Mouse (Mus musculus): ENCODE measurements around the gene Hdac5. TPM values are rescaled to one million over a fixed set of nuclear protein-coding genes. Genes with fewer than 3 reads are reported as not detected.

The Hdac5 gene
- polyA plus RNA-seq, 1 experiment, result 102 TPM

DNA sequence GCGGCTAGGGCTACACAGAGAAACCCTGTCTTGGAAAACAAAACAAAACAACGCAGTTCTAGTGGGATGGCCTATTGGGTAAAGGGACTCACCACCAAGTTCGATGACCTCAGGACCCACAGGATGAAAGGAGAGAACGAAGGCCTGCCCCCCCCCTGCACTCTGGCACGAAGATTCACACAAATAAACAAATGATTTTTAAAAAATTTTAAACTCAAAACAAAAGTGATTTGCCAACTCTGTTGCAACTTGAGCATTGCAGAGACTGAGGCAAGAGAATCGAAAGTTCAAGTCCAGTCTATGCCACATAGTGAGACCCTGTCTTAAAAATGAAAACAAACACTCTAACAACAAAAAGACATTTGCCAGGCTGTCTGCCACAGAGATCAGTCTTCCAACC, 10.7 kb upstream of the Hdac5 start:
- Histone ChIP-seq H3K4me3 (ENCODE audit: low read depth, low read length) (no peak overlapping the region), H3K36me3 (ENCODE audit: control insufficient read depth, insufficient read depth, low read length) (no peaks in the 10 kb centered on the region), H3K4me1 (ENCODE audit: control insufficient read depth, insufficient read depth, insufficient read length, low read length) (peaks cover 6% of the 10 kb centered on the region; the same call in 1 of the 2 replicates), H3K27me3 (ENCODE audit: control insufficient read depth, insufficient read depth, low read length) (no peaks in the 10 kb centered on the region), H3K27ac (ENCODE audit: insufficient read depth, low read depth, low read length) (no peak overlapping the region)
- WGBS, result 79% methylated on average over 6 of the region's 6 CpGs
- TF ChIP-seq POLR2A (IDR thresholded peaks at IDR 0.05; ENCODE audit: low read depth, low read length) (no peak), CTCF (IDR thresholded peaks at IDR 0.05; ENCODE audit: extremely low read depth, insufficient read length, insufficient replicate concordance, low read depth, low read length) (no peak)

DNA sequence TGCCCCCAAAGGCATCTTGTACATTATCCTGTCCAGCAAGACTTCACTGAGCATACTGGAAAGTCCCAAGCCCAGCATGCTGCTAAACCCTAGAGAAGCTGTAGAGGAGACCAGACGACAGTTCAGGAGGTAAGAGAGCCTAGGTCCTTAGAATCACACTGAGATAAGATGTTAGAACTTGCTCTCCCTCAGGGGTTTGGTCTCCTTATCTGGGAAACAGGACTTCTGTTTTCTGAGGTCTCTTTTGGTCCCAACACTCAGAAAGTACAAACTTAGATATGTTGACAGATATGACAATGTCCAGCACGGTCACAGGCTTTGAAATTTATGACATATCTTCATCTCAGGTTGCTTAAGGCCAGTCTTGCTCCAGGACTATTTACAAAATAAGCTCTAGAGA, 6.1 kb upstream of the Hdac5 start:
- 57% methylated on average over 2 of the region's 2 CpGs for WGBS
- no peak for TF ChIP-seq CTCF (IDR thresholded peaks at IDR 0.05; ENCODE audit: extremely low read depth, insufficient read length, insufficient replicate concordance, low read depth, low read length)
- TF ChIP-seq POLR2A (IDR thresholded peaks at IDR 0.05; ENCODE audit: low read depth, low read length), result no peak

GRCm38 (mm10) chr11:102229331-102229953, 524 bp downstream of the Hdac5 start:
- Histone ChIP-seq H3K4me1 (ENCODE audit: control insufficient read depth, insufficient read depth, insufficient read length, low read length) (peaks cover 10% of the 10 kb centered on the region; the same call in 1 of the 2 replicates), H3K36me3 (ENCODE audit: control insufficient read depth, insufficient read depth, low read length) (no peaks in the 10 kb centered on the region), H3K27ac (ENCODE audit: insufficient read depth, low read depth, low read length) (0 out of 2 replicates have a peak overlapping the region, but pooled peaks have one; percentile 9), H3K27me3 (ENCODE audit: control insufficient read depth, insufficient read depth, low read length) (no peaks in the 10 kb centered on the region), H3K4me3 (ENCODE audit: low read depth, low read length) (peak overlapping the region; percentile 82)
- WGBS, result 1% methylated on average over 47 of the region's 47 CpGs
- TF ChIP-seq POLR2A (IDR thresholded peaks at IDR 0.05; ENCODE audit: low read depth, low read length) (no peak), CTCF (IDR thresholded peaks at IDR 0.05; ENCODE audit: extremely low read depth, insufficient read length, insufficient replicate concordance, low read depth, low read length) (no peak)

More for the DNA sequence above, 6.1 kb upstream of the Hdac5 start:
- Histone ChIP-seq H3K4me1 (ENCODE audit: control insufficient read depth, insufficient read depth, insufficient read length, low read length) (peaks cover 2% of the 10 kb centered on the region; the same call in 1 of the 2 replicates), H3K27me3 (ENCODE audit: control insufficient read depth, insufficient read depth, low read length) (no peaks in the 10 kb centered on the region), H3K4me3 (ENCODE audit: low read depth, low read length) (no peak overlapping the region), H3K36me3 (ENCODE audit: control insufficient read depth, insufficient read depth, low read length) (no peaks in the 10 kb centered on the region), H3K27ac (ENCODE audit: insufficient read depth, low read depth, low read length) (no peak overlapping the region)

- H3K36me3 ChIP-seq (ENCODE audit: control insufficient read depth, insufficient read depth, low read length), result no peaks in the 10 kb centered on the region
- 11% methylated on average over 7 of the region's 7 CpGs for WGBS
- H3K27me3 ChIP-seq (ENCODE audit: control insufficient read depth, insufficient read depth, low read length), result no peaks in the 10 kb centered on the region
- peaks cover 10% of the 10 kb centered on the region; the same call in 1 of the 2 replicates for H3K4me1 ChIP-seq (ENCODE audit: control insufficient read depth, insufficient read depth, insufficient read length, low read length)
- H3K4me3 ChIP-seq (ENCODE audit: low read depth, low read length), result peak overlapping the region; percentile 82
- no peak for TF ChIP-seq POLR2A (IDR thresholded peaks at IDR 0.05; ENCODE audit: low read depth, low read length)
- no peak for TF ChIP-seq CTCF (IDR thresholded peaks at IDR 0.05; ENCODE audit: extremely low read depth, insufficient read length, insufficient replicate concordance, low read depth, low read length)
- H3K27ac ChIP-seq (ENCODE audit: insufficient read depth, low read depth, low read length), result no peak overlapping the region
Observed at GRCm38 (mm10) chr11:102228646-102229268, 1.2 kb downstream of the Hdac5 start.

DNA sequence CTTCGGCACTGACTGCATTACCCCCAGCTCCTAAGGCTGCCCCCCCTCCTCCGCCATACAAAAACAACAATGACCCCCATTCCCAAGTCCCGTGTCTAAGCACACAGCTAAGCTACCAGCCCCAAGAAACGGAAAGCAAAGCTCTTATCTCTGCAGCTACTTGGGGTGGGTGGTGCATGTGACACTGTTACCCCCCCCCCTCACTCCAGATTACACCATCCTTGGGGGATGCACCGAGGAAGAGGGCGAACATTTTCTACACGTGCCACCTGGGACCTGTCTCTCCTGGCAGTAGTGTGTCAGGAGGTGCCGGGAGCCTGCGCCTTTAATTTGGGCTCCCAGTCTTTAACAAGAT, 1.8 kb downstream of the Hdac5 start:
- Histone ChIP-seq H3K4me1 (ENCODE audit: control insufficient read depth, insufficient read depth, insufficient read length, low read length) (peaks cover 10% of the 10 kb centered on the region; the same call in 1 of the 2 replicates), H3K27me3 (ENCODE audit: control insufficient read depth, insufficient read depth, low read length) (no peaks in the 10 kb centered on the region), H3K27ac (ENCODE audit: insufficient read depth, low read depth, low read length) (no peak overlapping the region), H3K36me3 (ENCODE audit: control insufficient read depth, insufficient read depth, low read length) (no peaks in the 10 kb centered on the region), H3K4me3 (ENCODE audit: low read depth, low read length) (peak overlapping the region; percentile 7; the same call in 1 of the 2 replicates)
- 59% methylated on average over 9 of the region's 9 CpGs for WGBS
- TF ChIP-seq CTCF (IDR thresholded peaks at IDR 0.05; ENCODE audit: extremely low read depth, insufficient read length, insufficient replicate concordance, low read depth, low read length) (no peak), POLR2A (IDR thresholded peaks at IDR 0.05; ENCODE audit: low read depth, low read length) (no peak)

GRCm38 (mm10) chr11:102227270-102228190, 2.4 kb downstream of the Hdac5 start:
- peaks cover 10% of the 10 kb centered on the region; the same call in 1 of the 2 replicates for H3K4me1 ChIP-seq (ENCODE audit: control insufficient read depth, insufficient read depth, insufficient read length, low read length)
- H3K36me3 ChIP-seq (ENCODE audit: control insufficient read depth, insufficient read depth, low read length), result no peaks in the 10 kb centered on the region
- H3K27ac ChIP-seq (ENCODE audit: insufficient read depth, low read depth, low read length), result no peak overlapping the region
- TF ChIP-seq CTCF (IDR thresholded peaks at IDR 0.05; ENCODE audit: extremely low read depth, insufficient read length, insufficient replicate concordance, low read depth, low read length), result no peak
- no peak for TF ChIP-seq POLR2A (IDR thresholded peaks at IDR 0.05; ENCODE audit: low read depth, low read length)
- 78% methylated on average over 12 of the region's 12 CpGs for WGBS
- H3K27me3 ChIP-seq (ENCODE audit: control insufficient read depth, insufficient read depth, low read length), result no peaks in the 10 kb centered on the region
- H3K4me3 ChIP-seq (ENCODE audit: low read depth, low read length), result peak overlapping the region; percentile 7; the same call in 1 of the 2 replicates
